Mouse (Mus musculus): ENCODE measurements around the gene H2-M10.1. TPM values are rescaled to one million over a fixed set of nuclear protein-coding genes. Genes with fewer than 3 reads are reported as not detected.
"Not testable (repeated sequence)": the region's sequence is repeated elsewhere in the genome, so short reads cannot be mapped to it uniquely, and the experiment has no call there.

Gene H2-M10.1
- not detected in 2 replicates for polyA plus RNA-seq (2016; fragmentation: Nextera tagmentation; extraction: Ambion mirVana)

GRCm38 (mm10) chr17:36326055-36326454 lies at the start of gene H2-M10.1:
TSS of gene H2-M10.1 (minus strand) at chr17:36326155.
- no peak within 1 kb of the TSS for H3K4me3 ChIP-seq
- no peak for DNase-seq (ENCODE audit: low spot score)
- no peak within 1 kb of the TSS for H3K27ac ChIP-seq (replicated peaks)
- H3K27me3 ChIP-seq (replicated peaks; ENCODE audit: low read depth, poor library complexity, severe bottlenecking), result no peaks in the 10 kb centered on the region
- no peaks in the 10 kb centered on the region for H3K4me1 ChIP-seq
- no peaks in the 10 kb centered on the region for H3K9me3 ChIP-seq
- no peaks in the 10 kb centered on the region for H3K36me3 ChIP-seq (replicated peaks)
- 90% methylated on average over 4 of the region's 4 CpGs for WGBS

- not testable (repeated sequence) for H3K9me3 ChIP-seq; H3K4me1 ChIP-seq; H3K27ac ChIP-seq (replicated peaks); H3K4me3 ChIP-seq; H3K36me3 ChIP-seq (replicated peaks); DNase-seq (ENCODE audit: low spot score); H3K27me3 ChIP-seq (replicated peaks; ENCODE audit: low read depth, poor library complexity, severe bottlenecking)
- WGBS, result 88% methylated on average over 2 of the region's 2 CpGs
Measured at GRCm38 (mm10) chr17:36368317-36368716, 42.4 kb upstream of the H2-M10.1 start, which contains the start of gene H2-M10.3. TSS of gene H2-M10.3 (minus strand) at chr17:36368417.

GRCm38 (mm10) chr17:36362404-36362803 lies 36.4 kb upstream of the H2-M10.1 start:
- DNase-seq (ENCODE audit: low spot score); H3K9me3 ChIP-seq; H3K27me3 ChIP-seq (replicated peaks; ENCODE audit: low read depth, poor library complexity, severe bottlenecking); H3K27ac ChIP-seq (replicated peaks); H3K36me3 ChIP-seq (replicated peaks); H3K4me1 ChIP-seq; H3K4me3 ChIP-seq: not testable (repeated sequence)

GRCm38 (mm10) chr17:36357512-36357911 lies 31.6 kb upstream of the H2-M10.1 start:
- peak; percentile 25 for DNase-seq (ENCODE audit: low spot score)

GRCm38 (mm10) chr17:36355763-36356162 lies 29.8 kb upstream of the H2-M10.1 start:
- Histone ChIP-seq H3K4me3 (no peak overlapping the region), H3K4me1 (no peaks in the 10 kb centered on the region), H3K27ac (replicated peaks) (no peak overlapping the region), H3K9me3 (no peaks in the 10 kb centered on the region), H3K36me3 (replicated peaks) (no peaks in the 10 kb centered on the region), H3K27me3 (replicated peaks; ENCODE audit: low read depth, poor library complexity, severe bottlenecking) (no peaks in the 10 kb centered on the region)
- no peak for DNase-seq (ENCODE audit: low spot score)
- WGBS, result 34% methylated on average over 3 of the region's 3 CpGs

More at GRCm38 (mm10) chr17:36357512-36357911, 31.6 kb upstream of the H2-M10.1 start:
- not testable (repeated sequence) for H3K27me3 ChIP-seq (replicated peaks; ENCODE audit: low read depth, poor library complexity, severe bottlenecking); H3K4me1 ChIP-seq; H3K27ac ChIP-seq (replicated peaks); H3K36me3 ChIP-seq (replicated peaks); H3K9me3 ChIP-seq; H3K4me3 ChIP-seq

- not testable (repeated sequence) for H3K4me1 ChIP-seq; H3K27ac ChIP-seq (replicated peaks); H3K4me3 ChIP-seq; H3K36me3 ChIP-seq (replicated peaks); H3K9me3 ChIP-seq; H3K27me3 ChIP-seq (replicated peaks; ENCODE audit: low read depth, poor library complexity, severe bottlenecking)
- peak; percentile 29 for DNase-seq (ENCODE audit: low spot score)
Measured at GRCm38 (mm10) chr17:36355343-36355742, 29.4 kb upstream of the H2-M10.1 start.

- WGBS, result 24% methylated on average over 5 of the region's 5 CpGs
- Histone ChIP-seq H3K27me3 (replicated peaks; ENCODE audit: low read depth, poor library complexity, severe bottlenecking) (no peaks in the 10 kb centered on the region; the same call in 1 of the 2 replicates), H3K9me3 (no peaks in the 10 kb centered on the region), H3K27ac (replicated peaks) (peak overlapping the region; percentile 75; the same call in 1 of the 2 replicates), H3K36me3 (replicated peaks) (no peaks in the 10 kb centered on the region), H3K4me1 (peaks cover 7% of the 10 kb centered on the region), H3K4me3 (peak overlapping the region; percentile 65)
- DNase-seq (ENCODE audit: low spot score), result no peak
Measured at GRCm38 (mm10) chr17:36315689-36316253, 10.2 kb downstream of the H2-M10.1 start.

- peaks cover 7% of the 10 kb centered on the region for H3K4me1 ChIP-seq
- DNase-seq (ENCODE audit: low spot score), result peak; percentile 52
- H3K27ac ChIP-seq (replicated peaks), result peak overlapping the region; percentile 75
- no peaks in the 10 kb centered on the region; the same call in 1 of the 2 replicates for H3K27me3 ChIP-seq (replicated peaks; ENCODE audit: low read depth, poor library complexity, severe bottlenecking)
- H3K36me3 ChIP-seq (replicated peaks), result no peaks in the 10 kb centered on the region
- 0% methylated on average over 19 of the region's 19 CpGs for WGBS
- H3K9me3 ChIP-seq, result no peaks in the 10 kb centered on the region
- peak overlapping the region; percentile 65 for H3K4me3 ChIP-seq
Measured at GRCm38 (mm10) chr17:36315041-36315688, 10.8 kb downstream of the H2-M10.1 start.

- under 1% methylated on average over 9 of the region's 9 CpGs for WGBS
Measured at GRCm38 (mm10) chr17:36314511-36314910, 11.4 kb downstream of the H2-M10.1 start.

GRCm38 (mm10) chr17:36309293-36309692 lies 16.7 kb downstream of the H2-M10.1 start:
- no peak overlapping the region for H3K4me3 ChIP-seq
- no peaks in the 10 kb centered on the region for H3K4me1 ChIP-seq
- no peaks in the 10 kb centered on the region for H3K36me3 ChIP-seq (replicated peaks)
- H3K9me3 ChIP-seq, result no peaks in the 10 kb centered on the region
- DNase-seq (ENCODE audit: low spot score), result no peak
- no peak overlapping the region for H3K27ac ChIP-seq (replicated peaks)
- no peaks in the 10 kb centered on the region for H3K27me3 ChIP-seq (replicated peaks; ENCODE audit: low read depth, poor library complexity, severe bottlenecking)
- WGBS, result 32% methylated on average over 1 of the region's 1 CpGs

More at GRCm38 (mm10) chr17:36314511-36314910, 11.4 kb downstream of the H2-M10.1 start:
- no peaks in the 10 kb centered on the region; the same call in 1 of the 2 replicates for H3K27me3 ChIP-seq (replicated peaks; ENCODE audit: low read depth, poor library complexity, severe bottlenecking)
- peaks cover 7% of the 10 kb centered on the region for H3K4me1 ChIP-seq
- DNase-seq (ENCODE audit: low spot score), result peak; percentile 19
- peak overlapping the region; percentile 65 for H3K4me3 ChIP-seq
- no peaks in the 10 kb centered on the region for H3K36me3 ChIP-seq (replicated peaks)
- no peaks in the 10 kb centered on the region for H3K9me3 ChIP-seq
- no peak overlapping the region for H3K27ac ChIP-seq (replicated peaks)

GRCm38 (mm10) chr17:36308855-36309254 lies 17.1 kb downstream of the H2-M10.1 start:
- not testable (repeated sequence) for H3K27ac ChIP-seq (replicated peaks); H3K4me3 ChIP-seq; H3K9me3 ChIP-seq; H3K36me3 ChIP-seq (replicated peaks); H3K27me3 ChIP-seq (replicated peaks; ENCODE audit: low read depth, poor library complexity, severe bottlenecking); H3K4me1 ChIP-seq
- DNase-seq (ENCODE audit: low spot score), result peak; percentile 67
- WGBS, result 0% methylated on average over 3 of the region's 3 CpGs

- no peak for DNase-seq (ENCODE audit: low spot score)
- H3K9me3 ChIP-seq, result peaks cover 10% of the 10 kb centered on the region; the same call in 1 of the 2 replicates
- peaks cover 19% of the 10 kb centered on the region for H3K36me3 ChIP-seq (replicated peaks)
- H3K4me1 ChIP-seq, result no peaks in the 10 kb centered on the region
- WGBS, result 91% methylated on average over 2 of the region's 2 CpGs
- H3K4me3 ChIP-seq, result no peak within 1 kb of the TSS
- no peak within 1 kb of the TSS for H3K27ac ChIP-seq (replicated peaks)
- no peaks in the 10 kb centered on the region for H3K27me3 ChIP-seq (replicated peaks; ENCODE audit: low read depth, poor library complexity, severe bottlenecking)
Measured at GRCm38 (mm10) chr17:36286390-36286789, 39.6 kb downstream of the H2-M10.1 start, which contains the start of gene H2-M10.2. TSS of gene H2-M10.2 (minus strand) at chr17:36286490.

Measured in embryonic facial prominence, embryonic 10.5 days (tissue).